Mouse (Mus musculus) stomach, embryonic 15.5 days (tissue): ENCODE data around the gene Tubb4b. TPM values are rescaled to one million over a fixed set of nuclear protein-coding genes. Genes with fewer than 3 reads are reported as not detected.

ENCODE experiments used
- ATAC-seq: fragments of 200-750 bp; cut with Nextera tagmentation; 2 replicates; pipeline ENCODE4 v1.8.0; 2017; ENCODE audit warnings: low read depth, moderate number of reproducible peaks, moderate TSS enrichment; ENCODE audit not compliant: insufficient read depth, low FRiP score
- H3K27ac ChIP-seq: fragments of 300-500 bp; sonication (generic); 2 replicates; pipeline ENCODE4 v1.5.1; 2015; ENCODE audit warnings: mild to moderate bottlenecking, inconsistent platforms
- H3K27me3 ChIP-seq: fragments of 300-500 bp; sonication (generic); replicated peaks from 2 replicates; pipeline ENCODE4 v1.6.1; 2015; ENCODE audit warnings: inconsistent platforms
- H3K36me3 ChIP-seq: fragments of 300-500 bp; sonication (generic); 2 replicates; pipeline ENCODE4 v1.6.1; 2015; ENCODE audit warnings: inconsistent platforms
- H3K4me1 ChIP-seq: fragments of 300-500 bp; sonication (generic); 2 replicates; pipeline ENCODE4 v1.6.1; 2015; ENCODE audit warnings: inconsistent platforms
- H3K4me2 ChIP-seq: fragments of 300-500 bp; sonication (generic); 2 replicates; pipeline ENCODE4 v1.6.1; 2015; ENCODE audit warnings: mild to moderate bottlenecking, inconsistent platforms
- H3K4me3 ChIP-seq: fragments of 300-500 bp; sonication (generic); replicated peaks from 2 replicates; pipeline ENCODE4 v1.5.1; 2015; ENCODE audit warnings: inconsistent platforms
- H3K9ac ChIP-seq: fragments of 300-500 bp; sonication (generic); 2 replicates; pipeline ENCODE4 v1.6.1; 2015; ENCODE audit warnings: inconsistent platforms
- H3K9me3 ChIP-seq: fragments of 300-500 bp; sonication (generic); 2 replicates; pipeline ENCODE4 v1.6.1; 2016; ENCODE audit warnings: inconsistent platforms
- WGBS: fragments of 180-500 bp; shearing (Covaris S2); methylation state at CpG from one replicate; pipeline ENCODE4 v1.1.7; 2015; 5-methylcytosine and 5-hydroxymethylcytosine counted together
- polyA plus RNA-seq: library from polyadenylated mRNA; unstranded; fragments of >200 nt; fragmentation: Nextera tagmentation; extraction: Ambion mirVana; gene quantifications from 2 replicates; pipeline ENCODE4 v1.2.1, GENCODE M21; 2015

The Tubb4b gene
- polyA plus RNA-seq, 1 experiment from 2014 or later: 607 TPM

DNA sequence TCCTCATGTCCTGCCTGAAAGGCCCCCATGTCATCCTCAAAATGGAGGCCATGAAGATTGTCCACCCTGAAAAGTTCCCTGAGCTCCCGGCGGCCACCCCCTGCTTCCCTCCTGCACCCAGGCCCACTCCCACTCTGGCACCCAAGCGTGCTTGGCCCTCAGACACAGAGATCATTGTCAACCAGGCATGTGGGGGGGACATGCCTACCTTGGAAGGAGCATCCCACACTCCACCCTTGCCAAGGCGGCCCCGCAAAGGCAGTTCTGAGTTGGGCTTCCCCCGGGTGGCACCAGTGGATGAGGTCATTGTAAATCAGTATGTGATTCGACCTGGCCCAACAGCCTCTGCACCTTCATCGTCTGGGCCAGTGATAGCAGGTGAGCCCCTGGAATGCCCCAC lies 18.8 kb upstream of the Tubb4b start:
- H3K4me1 ChIP-seq: peaks cover 25% of the 10 kb centered on the region
- H3K4me3 ChIP-seq: no peak overlapping the region
- 71% methylated on average over 8 of the region's 8 CpGs for WGBS
- 0 out of 2 replicates have a peak, but pooled peaks cover 5% of the 10 kb centered on the region for H3K36me3 ChIP-seq
- no peak overlapping the region for H3K9ac ChIP-seq
- no peak overlapping the region for H3K27ac ChIP-seq
- H3K9me3 ChIP-seq: no peaks in the 10 kb centered on the region
- H3K4me2 ChIP-seq: no peak overlapping the region
- no peak for ATAC-seq
- H3K27me3 ChIP-seq: 0 out of 2 replicates have a peak, but pooled peaks cover 20% of the 10 kb centered on the region

DNA sequence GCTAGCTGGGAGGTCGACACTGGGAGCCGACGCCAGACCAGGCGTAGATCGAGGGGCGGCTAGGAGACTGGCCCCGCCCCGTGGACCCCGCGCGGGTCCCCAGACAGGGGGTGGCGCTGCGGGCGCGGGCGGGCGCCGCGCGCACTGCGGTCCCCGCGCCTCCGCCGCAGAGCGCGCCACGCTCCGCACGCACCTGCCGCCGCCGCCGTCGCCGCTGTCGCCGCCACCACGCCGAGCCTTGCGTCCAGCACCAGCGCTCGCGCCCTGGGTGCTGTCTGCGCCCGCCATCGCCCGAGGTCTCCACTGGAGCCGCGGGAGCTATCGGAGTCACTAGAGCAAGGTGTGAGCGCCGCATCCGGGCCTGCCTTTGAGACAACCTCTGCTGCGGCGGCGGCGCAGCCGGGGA lies 17.6 kb upstream of the Tubb4b start, which contains the start of the genes Rnf208 and Cysrt1:
Rnf208 (plus strand) TSS at position 155 of the 406 bp plus-strand sequence.
Cysrt1 (minus strand) TSS at position 352 of the 406 bp plus-strand sequence.
- Histone ChIP-seq H3K9ac (peak within 1 kb of the TSS; percentile 44), H3K36me3 (no peaks in the 10 kb centered on the region), H3K4me3 (peak within 1 kb of the TSS; percentile 52), H3K4me1 (peaks cover 25% of the 10 kb centered on the region), H3K27me3 (0 out of 2 replicates have a peak, but pooled peaks cover 20% of the 10 kb centered on the region), H3K27ac (peak within 1 kb of the TSS; percentile 60), H3K9me3 (no peaks in the 10 kb centered on the region), H3K4me2 (peak within 1 kb of the TSS; percentile 97)
- WGBS: under 1% methylated on average over 53 of the region's 59 CpGs
- no peak for ATAC-seq

DNA sequence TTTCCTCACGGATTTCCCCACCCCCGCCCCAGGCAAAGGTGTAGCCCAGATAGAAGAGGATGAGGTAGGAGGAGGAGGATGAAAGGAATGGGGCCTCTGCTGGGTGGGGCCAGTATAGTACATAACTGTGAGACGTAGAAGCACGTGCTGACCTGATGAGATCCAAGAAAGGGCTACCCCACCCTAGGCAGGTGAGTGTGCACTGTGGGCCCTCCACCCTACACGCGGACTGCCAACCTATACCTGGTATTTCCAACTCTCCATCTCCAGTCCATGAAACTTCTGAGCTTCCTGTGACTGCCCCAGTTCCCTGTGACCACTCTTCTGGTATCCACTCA lies 16.9 kb upstream of the Tubb4b start:
- 0 out of 2 replicates have a peak, but pooled peaks cover 20% of the 10 kb centered on the region for H3K27me3 ChIP-seq
- no peaks in the 10 kb centered on the region for H3K9me3 ChIP-seq
- peak overlapping the region; percentile 97 for H3K4me2 ChIP-seq
- H3K36me3 ChIP-seq: no peaks in the 10 kb centered on the region
- ATAC-seq: no peak
- no peak overlapping the region for H3K9ac ChIP-seq
- H3K27ac ChIP-seq: peak overlapping the region; percentile 60
- peaks cover 25% of the 10 kb centered on the region for H3K4me1 ChIP-seq
- peak overlapping the region; percentile 52 for H3K4me3 ChIP-seq
- 13% methylated on average over 6 of the region's 6 CpGs for WGBS

DNA sequence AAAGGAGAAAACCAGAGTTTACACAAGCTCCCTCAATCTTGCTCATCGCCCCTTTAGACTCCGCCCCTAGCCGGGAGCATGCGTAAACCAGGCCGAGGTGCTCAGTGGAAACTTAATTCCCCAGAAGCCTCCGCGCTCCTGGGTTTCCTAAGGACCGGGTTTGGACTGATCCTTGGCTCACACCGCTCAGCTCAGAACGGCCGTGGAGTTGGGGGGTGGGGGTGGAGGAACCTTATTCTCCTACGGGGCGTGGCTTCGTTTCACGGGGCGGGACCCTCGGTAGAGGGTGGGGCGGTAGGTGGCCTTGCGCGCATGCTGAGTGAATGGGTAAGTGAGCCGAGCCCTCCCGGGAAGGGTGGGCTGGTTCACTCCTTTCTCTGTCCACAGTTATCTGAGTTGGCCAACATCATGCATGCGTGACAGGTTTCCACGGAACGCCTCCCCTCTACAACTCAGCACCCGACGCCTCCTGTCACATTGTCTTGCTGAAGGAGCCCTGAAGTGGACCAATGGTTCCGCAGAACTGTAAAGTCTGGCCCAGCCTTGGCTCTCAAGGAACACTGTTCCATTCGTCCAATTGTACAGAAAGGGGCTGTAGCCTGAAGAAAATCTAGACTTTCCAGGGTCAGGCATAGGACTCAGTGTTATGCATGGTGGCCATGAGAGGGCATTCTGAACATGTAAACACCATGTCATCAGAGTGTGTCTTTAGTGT lies 16.4 kb upstream of the Tubb4b start:
- Histone ChIP-seq H3K9me3 (no peaks in the 10 kb centered on the region), H3K4me2 (peak overlapping the region; percentile 97), H3K27ac (peak overlapping the region; percentile 60), H3K4me3 (peak overlapping the region; percentile 52), H3K27me3 (0 out of 2 replicates have a peak, but pooled peaks cover 20% of the 10 kb centered on the region), H3K4me1 (peaks cover 25% of the 10 kb centered on the region), H3K9ac (no peak overlapping the region), H3K36me3 (no peaks in the 10 kb centered on the region)
- 2% methylated on average over 29 of the region's 29 CpGs for WGBS
- peak; percentile 67 for ATAC-seq

DNA sequence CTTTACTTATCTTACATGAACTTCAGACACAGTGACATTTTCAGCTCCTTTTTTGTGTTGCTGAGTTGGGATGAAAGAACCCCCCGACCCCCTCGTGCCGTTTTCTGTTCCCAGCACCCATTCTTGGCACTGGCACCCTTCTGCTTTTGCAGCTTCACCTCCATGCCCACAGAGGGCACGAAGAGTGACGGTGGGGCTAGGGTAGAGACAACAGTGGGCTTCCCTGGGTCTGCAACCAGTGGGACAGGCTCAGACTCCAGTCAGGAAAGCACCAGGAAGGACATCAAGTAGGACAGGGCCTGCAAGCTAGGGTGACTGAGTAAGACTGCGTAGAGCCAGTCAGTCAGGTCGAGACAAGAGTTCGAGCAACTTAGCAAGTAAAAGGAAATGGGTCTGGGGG lies 15.8 kb upstream of the Tubb4b start:
- H3K4me1 ChIP-seq: peaks cover 25% of the 10 kb centered on the region
- H3K36me3 ChIP-seq: no peaks in the 10 kb centered on the region
- H3K4me3 ChIP-seq: peak overlapping the region; percentile 52
- H3K27me3 ChIP-seq: 0 out of 2 replicates have a peak, but pooled peaks cover 20% of the 10 kb centered on the region
- 47% methylated on average over 8 of the region's 8 CpGs for WGBS
- H3K9me3 ChIP-seq: no peaks in the 10 kb centered on the region
- ATAC-seq: no peak
- H3K27ac ChIP-seq: peak overlapping the region; percentile 60; the same call in 1 of the 2 replicates
- peak overlapping the region; percentile 97 for H3K4me2 ChIP-seq
- no peak overlapping the region for H3K9ac ChIP-seq

DNA sequence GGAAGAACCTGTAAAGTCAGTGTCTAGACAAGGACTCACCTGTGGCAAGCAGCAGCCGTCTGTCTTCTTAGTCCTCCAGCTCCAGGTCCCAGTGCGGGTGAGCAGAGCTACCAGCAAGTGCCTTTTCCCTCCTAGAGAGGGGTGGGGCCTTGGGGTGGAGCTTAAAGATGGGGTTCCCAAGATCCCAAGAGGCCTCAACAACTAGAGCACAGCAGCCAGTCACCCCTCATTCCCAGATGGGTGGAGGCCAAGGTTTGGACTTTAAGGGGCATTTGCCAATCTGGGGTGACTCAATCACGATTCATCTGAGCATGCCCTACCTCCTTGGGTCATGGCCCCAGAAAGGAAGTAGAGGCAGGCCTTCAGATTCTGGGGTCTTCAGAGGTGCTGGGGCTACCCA lies 15.3 kb upstream of the Tubb4b start:
- Histone ChIP-seq H3K4me3 (no peak overlapping the region), H3K4me1 (peaks cover 25% of the 10 kb centered on the region), H3K27me3 (0 out of 2 replicates have a peak, but pooled peaks cover 20% of the 10 kb centered on the region), H3K9ac (no peak overlapping the region), H3K27ac (no peak overlapping the region), H3K4me2 (no peak overlapping the region), H3K36me3 (no peaks in the 10 kb centered on the region), H3K9me3 (no peaks in the 10 kb centered on the region)
- no peak for ATAC-seq
- WGBS: 82% methylated on average over 3 of the region's 3 CpGs

DNA sequence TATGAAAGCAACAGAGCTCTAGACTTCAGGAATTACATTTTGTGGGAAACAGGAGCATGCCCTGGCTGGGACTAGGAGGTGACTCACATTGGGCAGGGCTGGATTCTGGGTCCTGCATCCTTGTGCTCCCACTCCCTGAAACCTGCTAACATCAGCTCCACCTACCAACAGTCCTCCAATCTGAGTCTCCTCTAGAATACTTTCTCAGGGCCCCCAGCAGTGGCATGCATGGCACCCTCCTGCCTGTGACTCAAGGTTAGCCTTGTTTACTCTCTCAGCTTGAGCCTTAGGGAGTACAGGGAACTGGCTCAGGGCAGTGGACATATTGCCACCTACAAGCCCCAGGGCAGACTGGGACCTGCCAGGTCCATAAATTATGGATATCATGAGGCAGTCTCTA lies 13.6 kb upstream of the Tubb4b start:
- Histone ChIP-seq H3K27me3 (0 out of 2 replicates have a peak, but pooled peaks cover 17% of the 10 kb centered on the region), H3K27ac (peak overlapping the region; percentile 51), H3K4me3 (no peak overlapping the region), H3K36me3 (no peaks in the 10 kb centered on the region), H3K4me2 (no peak overlapping the region), H3K9me3 (no peaks in the 10 kb centered on the region), H3K4me1 (peaks cover 25% of the 10 kb centered on the region), H3K9ac (no peak overlapping the region)
- no peak for ATAC-seq

DNA sequence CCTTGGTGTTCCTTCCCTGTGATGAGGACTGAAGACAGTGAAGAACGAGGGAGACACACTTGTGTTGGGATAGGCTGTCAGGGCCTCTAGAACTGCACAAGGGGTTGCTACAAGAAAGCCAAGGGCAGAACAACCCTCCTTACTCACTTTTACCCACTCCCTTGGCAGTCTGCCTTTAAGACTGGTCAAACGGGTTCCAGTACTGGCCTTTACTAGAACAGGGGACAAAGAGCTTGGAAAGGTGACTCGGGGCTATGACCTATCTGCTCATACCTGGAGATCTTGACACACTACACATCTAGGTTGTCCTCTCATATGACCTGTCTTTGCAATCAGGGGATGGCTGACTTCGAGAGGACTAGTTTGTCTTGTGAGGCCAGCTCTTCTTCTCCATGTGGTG lies 13.0 kb upstream of the Tubb4b start:
- H3K27me3 ChIP-seq: 0 out of 2 replicates have a peak, but pooled peaks cover 11% of the 10 kb centered on the region
- no peak for ATAC-seq
- H3K36me3 ChIP-seq: no peaks in the 10 kb centered on the region
- no peak overlapping the region for H3K4me2 ChIP-seq
- H3K4me1 ChIP-seq: peaks cover 21% of the 10 kb centered on the region
- no peak overlapping the region for H3K9ac ChIP-seq
- 56% methylated on average over 4 of the region's 4 CpGs for WGBS
- H3K9me3 ChIP-seq: no peaks in the 10 kb centered on the region
- H3K27ac ChIP-seq: peak overlapping the region; percentile 51
- H3K4me3 ChIP-seq: no peak overlapping the region

DNA sequence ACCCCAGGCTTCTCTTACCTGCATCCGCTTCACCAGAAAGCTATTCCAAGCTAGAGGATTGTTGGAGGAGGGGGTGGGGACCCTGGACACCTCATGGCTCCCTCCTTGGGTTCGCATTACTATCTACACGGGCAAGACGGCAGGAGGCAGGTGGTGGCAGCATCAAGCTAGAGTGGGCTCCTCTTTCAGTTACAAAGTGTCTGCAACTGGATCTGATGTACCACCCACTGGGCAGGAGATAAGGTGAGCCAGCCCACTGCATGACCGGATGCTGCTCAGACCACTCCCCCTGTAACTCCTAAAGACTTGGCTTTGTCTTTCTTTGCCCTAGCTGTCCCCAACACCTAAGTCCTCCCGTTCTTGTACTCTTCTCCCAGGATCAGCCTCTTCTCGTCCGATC lies 12.1 kb upstream of the Tubb4b start, which contains the start of gene Rnf224:
Rnf224 (minus strand) TSS at position 174 of the 400 bp plus-strand sequence.
- Histone ChIP-seq H3K4me1 (peaks cover 13% of the 10 kb centered on the region), H3K36me3 (no peaks in the 10 kb centered on the region), H3K4me3 (no peak within 1 kb of the TSS), H3K4me2 (no peak within 1 kb of the TSS), H3K9ac (no peak within 1 kb of the TSS), H3K27ac (peak within 1 kb of the TSS; percentile 51), H3K27me3 (0 out of 2 replicates have a peak, but pooled peaks cover 3% of the 10 kb centered on the region), H3K9me3 (no peaks in the 10 kb centered on the region)
- WGBS: 33% methylated on average over 8 of the region's 8 CpGs
- no peak for ATAC-seq

DNA sequence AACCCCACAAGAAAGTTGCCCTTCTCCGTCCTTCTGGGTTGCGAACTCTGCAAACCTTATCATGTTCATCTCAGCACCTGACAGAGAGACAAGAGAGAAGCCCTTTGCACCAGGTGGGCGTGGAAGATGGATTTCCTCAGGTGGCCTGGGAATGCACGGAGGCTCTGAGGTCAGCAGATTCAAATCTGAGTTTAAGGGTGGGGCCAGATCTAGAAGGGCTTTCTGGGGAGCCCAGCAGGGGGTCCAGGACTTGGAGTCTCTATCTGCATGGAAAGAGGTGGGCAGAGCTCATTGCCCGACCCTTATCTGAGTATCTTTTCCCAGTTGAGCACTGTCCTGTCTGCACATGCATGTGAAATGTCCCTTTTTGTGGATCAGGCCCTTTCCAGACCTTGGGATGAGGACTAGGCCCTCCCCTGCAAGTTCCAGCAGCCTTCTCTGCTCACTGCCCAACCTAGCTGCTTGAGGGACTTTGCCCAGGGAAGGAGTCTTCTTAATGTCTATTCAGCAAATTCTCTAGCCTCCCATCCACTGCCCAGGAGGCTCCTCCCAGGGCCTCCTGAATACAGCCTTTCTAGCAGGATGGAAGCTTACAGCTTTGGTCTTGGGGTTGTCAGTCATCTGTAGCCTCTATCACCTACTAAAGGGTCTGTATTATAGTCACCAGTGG lies 10.2 kb upstream of the Tubb4b start:
- Histone ChIP-seq H3K27me3 (no peaks in the 10 kb centered on the region), H3K9me3 (no peaks in the 10 kb centered on the region), H3K4me3 (no peak overlapping the region), H3K27ac (no peak overlapping the region), H3K9ac (no peak overlapping the region), H3K4me2 (no peak overlapping the region), H3K36me3 (no peaks in the 10 kb centered on the region), H3K4me1 (no peaks in the 10 kb centered on the region)
- ATAC-seq: no peak
- WGBS: 48% methylated on average over 5 of the region's 5 CpGs

DNA sequence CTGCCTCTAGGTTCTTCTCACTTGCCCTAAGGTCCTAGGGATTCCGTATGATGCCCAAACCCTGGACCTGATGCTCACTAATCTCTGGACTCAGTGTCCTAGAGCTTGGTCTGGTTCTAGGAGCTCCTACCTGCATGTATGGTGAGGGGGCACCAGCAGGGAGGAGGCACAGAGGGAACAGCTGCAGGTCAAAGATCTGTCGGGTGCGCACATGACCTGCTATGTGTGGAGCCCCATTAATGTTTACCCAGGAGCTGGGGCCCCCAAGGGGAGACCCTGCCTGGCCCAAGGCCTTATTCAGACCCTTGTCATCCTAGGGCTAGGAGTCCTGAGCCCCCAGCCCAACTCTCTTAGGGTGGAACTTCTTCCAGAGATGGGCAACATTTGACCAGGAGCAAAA lies 9.5 kb upstream of the Tubb4b start, which contains the start of gene Slc34a3:
Slc34a3 (minus strand) TSS at position 315 of the 400 bp plus-strand sequence.
- no peak within 1 kb of the TSS for H3K27ac ChIP-seq
- no peak within 1 kb of the TSS for H3K9ac ChIP-seq
- no peak within 1 kb of the TSS for H3K4me3 ChIP-seq
- 64% methylated on average over 3 of the region's 3 CpGs for WGBS
- no peaks in the 10 kb centered on the region for H3K9me3 ChIP-seq
- ATAC-seq: no peak
- no peaks in the 10 kb centered on the region for H3K27me3 ChIP-seq
- no peaks in the 10 kb centered on the region for H3K4me1 ChIP-seq
- no peak within 1 kb of the TSS for H3K4me2 ChIP-seq
- no peaks in the 10 kb centered on the region for H3K36me3 ChIP-seq

DNA sequence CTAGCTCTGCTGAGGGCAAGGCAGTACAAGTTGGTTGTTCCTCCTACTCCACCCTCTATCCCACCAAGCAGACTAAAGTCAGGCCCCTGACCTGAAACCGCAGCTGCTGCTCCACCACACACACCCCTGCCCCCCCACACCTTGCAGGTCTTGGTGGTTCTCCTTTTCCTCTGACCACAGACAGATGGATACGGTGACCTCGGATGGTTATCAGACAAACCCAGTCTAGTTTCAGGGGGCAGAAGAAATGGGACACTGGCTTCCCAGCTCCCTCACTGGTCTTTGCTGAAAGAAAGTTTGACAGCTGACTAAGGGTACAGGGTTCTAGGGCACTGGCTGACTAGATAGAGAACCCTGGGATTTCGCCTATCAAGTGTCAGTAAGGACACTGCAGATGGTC lies 8.9 kb upstream of the Tubb4b start:
- WGBS: 75% methylated on average over 4 of the region's 4 CpGs
- no peaks in the 10 kb centered on the region for H3K27me3 ChIP-seq
- no peak overlapping the region for H3K27ac ChIP-seq
- H3K4me1 ChIP-seq: no peaks in the 10 kb centered on the region
- no peaks in the 10 kb centered on the region for H3K9me3 ChIP-seq
- no peak for ATAC-seq
- H3K4me3 ChIP-seq: no peak overlapping the region
- H3K9ac ChIP-seq: no peak overlapping the region
- no peak overlapping the region for H3K4me2 ChIP-seq
- H3K36me3 ChIP-seq: no peaks in the 10 kb centered on the region
